Mouse (Mus musculus) heart, embryonic 15.5 days (tissue): ENCODE measurements around the gene Tbc1d10a. TPM values are rescaled to one million over a fixed set of nuclear protein-coding genes. Genes with fewer than 3 reads are reported as not detected.
A peak's percentile ranks its signal among the peaks of the same experiment; 100 is the strongest.

Source experiments
- ATAC-seq: fragments of 200-750 bp; cut with Nextera tagmentation; replicated peaks from 2 replicates; pipeline ENCODE4 v1.8.0; 2017; ENCODE audit warnings: low read depth, moderate TSS enrichment; ENCODE audit not compliant: insufficient number of reproducible peaks, insufficient read depth, low FRiP score
- H3K27ac ChIP-seq: fragments of 300-500 bp; sonication (generic); 2 replicates; pipeline ENCODE4 v1.5.1; 2015; ENCODE audit warnings: mild to moderate bottlenecking, inconsistent platforms
- H3K27me3 ChIP-seq: fragments of 300-500 bp; sonication (generic); 2 replicates; pipeline ENCODE4 v1.6.1; 2015; ENCODE audit warnings: inconsistent platforms
- H3K36me3 ChIP-seq: fragments of 300-500 bp; sonication (generic); 2 replicates; pipeline ENCODE4 v1.6.1; 2015; ENCODE audit warnings: mild to moderate bottlenecking, inconsistent platforms
- H3K4me1 ChIP-seq: fragments of 300-500 bp; sonication (generic); replicated peaks from 2 replicates; pipeline ENCODE4 v1.6.1; 2015; ENCODE audit warnings: inconsistent platforms
- H3K4me2 ChIP-seq: fragments of 300-500 bp; sonication (generic); 2 replicates; pipeline ENCODE4 v1.6.1; 2015; ENCODE audit warnings: inconsistent platforms, mild to moderate bottlenecking, moderate library complexity
- H3K4me3 ChIP-seq: fragments of 300-500 bp; sonication (generic); 2 replicates; pipeline ENCODE4 v1.5.1; 2015; ENCODE audit warnings: mild to moderate bottlenecking, inconsistent platforms
- H3K9ac ChIP-seq: fragments of 300-500 bp; sonication (generic); 2 replicates; pipeline ENCODE4 v1.6.1; 2015; ENCODE audit warnings: mild to moderate bottlenecking, inconsistent platforms
- H3K9me3 ChIP-seq: fragments of 300-500 bp; sonication (generic); replicated peaks from 2 replicates; pipeline ENCODE4 v1.6.1; 2016; ENCODE audit warnings: inconsistent platforms
- WGBS: fragments of 180-500 bp; shearing (Covaris S2); methylation state at CpG from one replicate; pipeline ENCODE4 v1.1.7; 2015; ENCODE audit warnings: mixed read lengths; 5-methylcytosine and 5-hydroxymethylcytosine counted together
- polyA plus RNA-seq: library from polyadenylated mRNA; unstranded; fragments of >200 nt; fragmentation: Nextera tagmentation; extraction: Ambion mirVana; gene quantifications from 2 replicates; pipeline ENCODE4 v1.2.1, GENCODE M21; 2015

Gene Tbc1d10a
- 13.9 and 21.6 TPM in 2 replicates for polyA plus RNA-seq

GRCm38 (mm10) chr11:4186486-4187317, at the start of gene Tbc1d10a:
Gene Tbc1d10a, plus strand, starts transcription at chr11:4186789.
- under 1% methylated on average over 69 of the region's 71 CpGs for WGBS
- peak; percentile 100 for ATAC-seq
- H3K27ac ChIP-seq: peak within 1 kb of the TSS; percentile 55

GRCm38 (mm10) chr11:4138964-4139363, 47.6 kb upstream of the Tbc1d10a start:
- WGBS: 68% methylated on average over 2 of the region's 2 CpGs
- Histone ChIP-seq H3K4me2 (no peak overlapping the region), H3K27ac (no peak overlapping the region), H3K36me3 (peaks cover 43% of the 10 kb centered on the region), H3K4me3 (no peak overlapping the region), H3K4me1 (peaks cover 12% of the 10 kb centered on the region), H3K27me3 (no peaks in the 10 kb centered on the region), H3K9ac (no peak overlapping the region), H3K9me3 (no peaks in the 10 kb centered on the region)
- no peak for ATAC-seq

More at GRCm38 (mm10) chr11:4186486-4187317, at the start of gene Tbc1d10a:
- H3K9me3 ChIP-seq: no peaks in the 10 kb centered on the region
- H3K9ac ChIP-seq: peak within 1 kb of the TSS; percentile 95
- H3K36me3 ChIP-seq: peaks cover 15% of the 10 kb centered on the region
- H3K4me1 ChIP-seq: peaks cover 22% of the 10 kb centered on the region
- H3K4me3 ChIP-seq: peak within 1 kb of the TSS; percentile 90
- peak within 1 kb of the TSS; percentile 88 for H3K4me2 ChIP-seq
- H3K27me3 ChIP-seq: no peaks in the 10 kb centered on the region

- Histone ChIP-seq H3K27me3 (no peaks in the 10 kb centered on the region), H3K4me3 (no peak overlapping the region), H3K4me2 (no peak overlapping the region), H3K9me3 (no peaks in the 10 kb centered on the region), H3K9ac (no peak overlapping the region), H3K27ac (no peak overlapping the region), H3K36me3 (peaks cover 46% of the 10 kb centered on the region), H3K4me1 (peaks cover under 1% of the 10 kb centered on the region; the same call in 1 of the 2 replicates)
- no peak for ATAC-seq
Measured at GRCm38 (mm10) chr11:4141505-4141904, 45.1 kb upstream of the Tbc1d10a start.

GRCm38 (mm10) chr11:4142352-4142751, 44.2 kb upstream of the Tbc1d10a start:
- Histone ChIP-seq H3K27me3 (no peaks in the 10 kb centered on the region), H3K4me2 (no peak overlapping the region), H3K9ac (no peak overlapping the region), H3K27ac (no peak overlapping the region), H3K4me1 (no peaks in the 10 kb centered on the region), H3K4me3 (no peak overlapping the region), H3K36me3 (peaks cover 44% of the 10 kb centered on the region), H3K9me3 (no peaks in the 10 kb centered on the region)
- WGBS: 84% methylated on average over 4 of the region's 4 CpGs
- ATAC-seq: no peak

GRCm38 (mm10) chr11:4143281-4144062, 43.1 kb upstream of the Tbc1d10a start:
- WGBS: 84% methylated on average over 21 of the region's 21 CpGs
- no peak for ATAC-seq
- Histone ChIP-seq H3K27me3 (no peaks in the 10 kb centered on the region), H3K4me3 (no peak overlapping the region), H3K4me2 (no peak overlapping the region), H3K27ac (no peak overlapping the region), H3K9me3 (no peaks in the 10 kb centered on the region), H3K4me1 (no peaks in the 10 kb centered on the region), H3K9ac (no peak overlapping the region), H3K36me3 (peaks cover 40% of the 10 kb centered on the region)

GRCm38 (mm10) chr11:4146381-4146780, 40.2 kb upstream of the Tbc1d10a start:
- H3K36me3 ChIP-seq: peaks cover 22% of the 10 kb centered on the region

GRCm38 (mm10) chr11:4147098-4147497, 39.5 kb upstream of the Tbc1d10a start:
- no peak for ATAC-seq
- H3K27ac ChIP-seq: no peak overlapping the region
- H3K36me3 ChIP-seq: peaks cover 17% of the 10 kb centered on the region
- 75% methylated on average over 10 of the region's 10 CpGs for WGBS
- no peak overlapping the region for H3K4me2 ChIP-seq
- no peak overlapping the region for H3K4me3 ChIP-seq
- H3K4me1 ChIP-seq: no peaks in the 10 kb centered on the region
- no peaks in the 10 kb centered on the region for H3K27me3 ChIP-seq
- H3K9me3 ChIP-seq: no peaks in the 10 kb centered on the region
- H3K9ac ChIP-seq: no peak overlapping the region

More at GRCm38 (mm10) chr11:4146381-4146780, 40.2 kb upstream of the Tbc1d10a start:
- H3K4me1 ChIP-seq: no peaks in the 10 kb centered on the region
- H3K27me3 ChIP-seq: no peaks in the 10 kb centered on the region
- no peak overlapping the region for H3K4me3 ChIP-seq
- H3K27ac ChIP-seq: no peak overlapping the region
- H3K9me3 ChIP-seq: no peaks in the 10 kb centered on the region
- WGBS: 67% methylated on average over 6 of the region's 6 CpGs
- ATAC-seq: no peak
- H3K4me2 ChIP-seq: no peak overlapping the region
- H3K9ac ChIP-seq: no peak overlapping the region

- Histone ChIP-seq H3K9ac (no peak overlapping the region), H3K27me3 (no peaks in the 10 kb centered on the region), H3K9me3 (no peaks in the 10 kb centered on the region), H3K4me3 (no peak overlapping the region), H3K4me1 (no peaks in the 10 kb centered on the region), H3K4me2 (no peak overlapping the region), H3K27ac (no peak overlapping the region), H3K36me3 (0 out of 2 replicates have a peak, but pooled peaks cover 11% of the 10 kb centered on the region)
- 81% methylated on average over 5 of the region's 5 CpGs for WGBS
- no peak for ATAC-seq
Measured at GRCm38 (mm10) chr11:4148120-4148519, 38.5 kb upstream of the Tbc1d10a start.

GRCm38 (mm10) chr11:4148536-4149156, 37.9 kb upstream of the Tbc1d10a start:
- Histone ChIP-seq H3K9me3 (no peaks in the 10 kb centered on the region), H3K4me2 (no peak overlapping the region), H3K9ac (no peak overlapping the region), H3K27me3 (no peaks in the 10 kb centered on the region), H3K4me3 (no peak overlapping the region), H3K36me3 (0 out of 2 replicates have a peak, but pooled peaks cover 6% of the 10 kb centered on the region), H3K27ac (no peak overlapping the region), H3K4me1 (no peaks in the 10 kb centered on the region)
- 81% methylated on average over 9 of the region's 9 CpGs for WGBS
- ATAC-seq: no peak

GRCm38 (mm10) chr11:4149886-4150285, 36.7 kb upstream of the Tbc1d10a start:
- Histone ChIP-seq H3K27me3 (no peaks in the 10 kb centered on the region), H3K4me1 (no peaks in the 10 kb centered on the region), H3K4me2 (no peak overlapping the region), H3K9me3 (no peaks in the 10 kb centered on the region), H3K27ac (no peak overlapping the region), H3K4me3 (no peak overlapping the region), H3K36me3 (no peaks in the 10 kb centered on the region), H3K9ac (no peak overlapping the region)
- WGBS: 85% methylated on average over 6 of the region's 6 CpGs
- no peak for ATAC-seq

- WGBS: 85% methylated on average over 7 of the region's 7 CpGs
- no peak for ATAC-seq
- H3K9me3 ChIP-seq: no peaks in the 10 kb centered on the region
Measured at GRCm38 (mm10) chr11:4153694-4154093, 32.9 kb upstream of the Tbc1d10a start.

More at GRCm38 (mm10) chr11:4153694-4154093, 32.9 kb upstream of the Tbc1d10a start:
- no peaks in the 10 kb centered on the region for H3K36me3 ChIP-seq
- no peak overlapping the region for H3K27ac ChIP-seq
- H3K4me3 ChIP-seq: no peak overlapping the region
- H3K4me1 ChIP-seq: 0 out of 2 replicates have a peak, but pooled peaks cover 5% of the 10 kb centered on the region
- no peaks in the 10 kb centered on the region for H3K27me3 ChIP-seq
- H3K4me2 ChIP-seq: no peak overlapping the region
- no peak overlapping the region for H3K9ac ChIP-seq
